20 mouse cellular contexts compared by ENCODE assay signal in the genomic region with DNA sequence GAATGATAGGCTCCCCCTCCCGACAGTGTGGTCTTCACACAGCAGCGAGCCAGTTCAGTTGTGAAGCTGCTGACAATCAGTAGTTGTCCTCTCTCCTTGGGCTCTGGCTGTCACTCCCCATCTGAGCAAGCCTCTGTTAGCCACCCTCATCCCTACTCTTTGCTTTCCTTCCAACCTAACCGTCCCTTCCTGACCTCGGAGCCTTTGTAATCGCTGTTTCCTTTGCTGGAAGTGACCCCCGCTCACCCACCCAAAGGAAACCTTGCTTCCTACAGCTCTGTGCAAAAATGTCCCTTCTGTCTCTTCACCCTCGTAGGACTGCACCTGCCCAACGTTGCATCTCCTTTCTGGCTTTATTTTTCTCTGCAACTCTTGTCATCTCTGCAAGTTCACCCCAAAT. TPM values are rescaled to one million over a fixed set of nuclear protein-coding genes. Genes with fewer than 3 reads are reported as not detected.
A peak's percentile ranks its signal among the peaks of the same experiment; 100 is the strongest.
DNase-seq lines count a peak whose midpoint lies in the region; ATAC-seq lines count a peak whose summit lies in the region.
"Had no signal": no experiment of that assay in that cellular context is flagged by ENCODE, and none has a peak within 500 bp of the region (broad histone marks: within the 10 kb centered on the region; RNA-seq: fewer than 3 reads in every experiment).

No protein-coding gene starts in this region.

- H3K4me3 ChIP-seq in embryonic facial prominence, embryonic 15.5 days (replicated peaks) = no peak overlapping the region
- no peak overlapping the region for H3K4me3 ChIP-seq in embryonic facial prominence, embryonic 10.5 days
- H3K4me3 ChIP-seq in heart, embryonic 10.5 days = no peak overlapping the region
- H3K4me3 ChIP-seq in brown adipose tissue, adult 24 weeks (ENCODE audit: insufficient read depth, low read depth, low read length) = no peak overlapping the region
- H3K4me3 ChIP-seq in stomach, embryonic 16.5 days (replicated peaks; ENCODE audit: low read length) = no peak overlapping the region
- H3K4me3 ChIP-seq: forebrain, embryonic 12.5 days; hindbrain, embryonic 13.5 days had no signal

- 72% methylated on average over 8 of the region's 8 CpGs for WGBS in embryonic facial prominence, embryonic 15.5 days
- WGBS in embryonic facial prominence, embryonic 10.5 days = 71% methylated on average over 8 of the region's 8 CpGs
- WGBS in heart, embryonic 10.5 days = 54% methylated on average over 8 of the region's 8 CpGs
- WGBS in stomach, embryonic 16.5 days = 75% methylated on average over 8 of the region's 8 CpGs

- no peak overlapping the region for H3K4me2 ChIP-seq in embryonic facial prominence, embryonic 15.5 days (replicated peaks)
- H3K4me2 ChIP-seq in stomach, embryonic 16.5 days (ENCODE audit: low read depth, low read length) = no peak overlapping the region
- H3K4me2 ChIP-seq: forebrain, embryonic 12.5 days; hindbrain, embryonic 13.5 days had no signal

- H3K9me3 ChIP-seq in embryonic facial prominence, embryonic 15.5 days (replicated peaks) = no peaks in the 10 kb centered on the region
- H3K9me3 ChIP-seq in embryonic facial prominence, embryonic 10.5 days = no peaks in the 10 kb centered on the region
- H3K9me3 ChIP-seq in heart, embryonic 10.5 days = no peaks in the 10 kb centered on the region
- no peaks in the 10 kb centered on the region for H3K9me3 ChIP-seq in stomach, embryonic 16.5 days (replicated peaks; ENCODE audit: control insufficient read depth, low read length)
- H3K9me3 ChIP-seq: forebrain, embryonic 12.5 days; hindbrain, embryonic 13.5 days had no signal

- H3K27me3 ChIP-seq in embryonic facial prominence, embryonic 15.5 days = no peaks in the 10 kb centered on the region
- 0 out of 2 replicates have a peak, but pooled peaks cover 4% of the 10 kb centered on the region for H3K27me3 ChIP-seq in embryonic facial prominence, embryonic 10.5 days (replicated peaks; ENCODE audit: low read depth, poor library complexity, severe bottlenecking)
- no peaks in the 10 kb centered on the region for H3K27me3 ChIP-seq in heart, embryonic 10.5 days (ENCODE audit: insufficient read depth, poor library complexity, severe bottlenecking)
- no peaks in the 10 kb centered on the region for H3K27me3 ChIP-seq in stomach, embryonic 16.5 days (ENCODE audit: control insufficient read depth, insufficient read depth, low read length)

- no peak for DNase-seq in embryonic facial prominence, embryonic 10.5 days (ENCODE audit: low spot score)
- DNase-seq in heart, embryonic 10.5 days (ENCODE audit: low spot score) = no peak
- no peak for DNase-seq in heart, adult 9 months (ENCODE audit: low spot score in 2 of 2)
- DNase-seq: adrenal gland, postnatal 25 days; cerebellum, adult 2 months; cerebellum, postnatal 10 days; gastrocnemius, postnatal 25 days; heart, postnatal 10 days; heart, postnatal 4 days had no signal

- H3K36me3 ChIP-seq in embryonic facial prominence, embryonic 15.5 days = no peaks in the 10 kb centered on the region
- H3K36me3 ChIP-seq in embryonic facial prominence, embryonic 10.5 days (replicated peaks) = no peaks in the 10 kb centered on the region
- no peaks in the 10 kb centered on the region for H3K36me3 ChIP-seq in heart, embryonic 10.5 days
- no peaks in the 10 kb centered on the region for H3K36me3 ChIP-seq in stomach, embryonic 16.5 days (ENCODE audit: control insufficient read depth, insufficient read depth, low read length)
- H3K36me3 ChIP-seq: forebrain, embryonic 12.5 days; hindbrain, embryonic 13.5 days had no signal

- ATAC-seq in embryonic facial prominence, embryonic 15.5 days (ENCODE audit: insufficient number of reproducible peaks, low FRiP score, low TSS enrichment, low read depth) = no peak
- no peak for ATAC-seq in stomach, embryonic 16.5 days (ENCODE audit: insufficient read depth, low FRiP score)
- no peak for ATAC-seq in inflammation-experienced regulatory T-cells, adult 6 months
- ATAC-seq: forebrain, embryonic 16.5 days; intestine, embryonic 16.5 days had no signal

- H3K4me1 ChIP-seq in embryonic facial prominence, embryonic 15.5 days = peaks cover 44% of the 10 kb centered on the region
- H3K4me1 ChIP-seq in embryonic facial prominence, embryonic 10.5 days = peaks cover 68% of the 10 kb centered on the region
- H3K4me1 ChIP-seq in heart, embryonic 10.5 days = peaks cover 91% of the 10 kb centered on the region
- H3K4me1 ChIP-seq in brown adipose tissue, adult 24 weeks (ENCODE audit: control insufficient read depth, insufficient read depth, insufficient read length, low read length) = peaks cover 31% of the 10 kb centered on the region
- H3K4me1 ChIP-seq in stomach, embryonic 16.5 days (ENCODE audit: control insufficient read depth, insufficient read depth, low read length) = peaks cover 37% of the 10 kb centered on the region

- H3K9ac ChIP-seq in embryonic facial prominence, embryonic 15.5 days = no peak overlapping the region
- no peak overlapping the region for H3K9ac ChIP-seq in stomach, embryonic 16.5 days (ENCODE audit: low read length)
- H3K9ac ChIP-seq: forebrain, embryonic 12.5 days; hindbrain, embryonic 13.5 days had no signal

- H3K27ac ChIP-seq in embryonic facial prominence, embryonic 15.5 days (replicated peaks) = 0 out of 2 replicates have a peak overlapping the region, but pooled peaks have one; percentile 34
- no peak overlapping the region for H3K27ac ChIP-seq in embryonic facial prominence, embryonic 10.5 days (replicated peaks)
- H3K27ac ChIP-seq in heart, embryonic 10.5 days = peak overlapping the region; percentile 92; the same call in 1 of the 2 replicates
- H3K27ac ChIP-seq in brown adipose tissue, adult 24 weeks (replicated peaks; ENCODE audit: low read depth, low read length) = peak overlapping the region; percentile 28; the same call in 1 of the 2 replicates
- H3K27ac ChIP-seq in stomach, embryonic 16.5 days (ENCODE audit: low read length) = 0 out of 2 replicates have a peak overlapping the region, but pooled peaks have one; percentile 98
- H3K27ac ChIP-seq: forebrain, embryonic 12.5 days; hindbrain, embryonic 13.5 days had no signal

RNA-seq across cellular contexts. Expression of gene Sema4c, which starts 24.1 kb away (rescaled TPM):
- polyA plus RNA-seq in embryonic facial prominence, embryonic 15.5 days (2015; fragmentation: Nextera tagmentation; extraction: Ambion mirVana) = 18.6 and 19.6 TPM in 2 replicates
- 24.9 and 25.9 TPM in 2 replicates for polyA plus RNA-seq in embryonic facial prominence, embryonic 10.5 days (2016; fragmentation: Nextera tagmentation; extraction: Ambion mirVana)
- 12.2 and 15.2 TPM in 2 replicates for polyA plus RNA-seq in heart, embryonic 10.5 days (2016; fragmentation: Nextera tagmentation; extraction: Ambion mirVana)
- polyA plus RNA-seq in brown adipose tissue, adult 24 weeks (2012; ENCODE audit: insufficient read depth, insufficient read length, missing spikeins) = 4.1 and 6.7 TPM in 2 replicates
- 10.0 and 10.6 TPM in 2 replicates for polyA plus RNA-seq in stomach, embryonic 16.5 days (2015; fragmentation: Nextera tagmentation; extraction: Ambion mirVana)
- under 1 TPM in 1 of 3 experiments, not detected in 2; 0.33 TPM for polyA plus RNA-seq in inflammation-experienced regulatory T-cells, adult 6 months (2017; shearing (Covaris generic))

RNA-seq across cellular contexts. Expression of gene Ankrd39, which starts 35.0 kb away (rescaled TPM):
- polyA plus RNA-seq in embryonic facial prominence, embryonic 15.5 days (2015; fragmentation: Nextera tagmentation; extraction: Ambion mirVana) = 25.7 and 29.5 TPM in 2 replicates
- polyA plus RNA-seq in embryonic facial prominence, embryonic 10.5 days (2016; fragmentation: Nextera tagmentation; extraction: Ambion mirVana) = 18.9 and 20.3 TPM in 2 replicates
- 23.9 and 24.5 TPM in 2 replicates for polyA plus RNA-seq in heart, embryonic 10.5 days (2016; fragmentation: Nextera tagmentation; extraction: Ambion mirVana)
- polyA plus RNA-seq in brown adipose tissue, adult 24 weeks (2012; ENCODE audit: insufficient read depth, insufficient read length, missing spikeins) = 5.0 and 8.4 TPM in 2 replicates
- 26.7 and 30.5 TPM in 2 replicates for polyA plus RNA-seq in stomach, embryonic 16.5 days (2015; fragmentation: Nextera tagmentation; extraction: Ambion mirVana)
- polyA plus RNA-seq in inflammation-experienced regulatory T-cells, adult 6 months (2017; shearing (Covaris generic)) = 10 to 100 TPM; 17.5 to 24.1 (median 23.2) TPM

RNA-seq across cellular contexts. Expression of gene Gm42417, which starts 43.0 kb away (rescaled TPM):
- 0.25 and 0.40 TPM in 2 replicates for polyA plus RNA-seq in embryonic facial prominence, embryonic 15.5 days (2015; fragmentation: Nextera tagmentation; extraction: Ambion mirVana)
- polyA plus RNA-seq in embryonic facial prominence, embryonic 10.5 days (2016; fragmentation: Nextera tagmentation; extraction: Ambion mirVana) = 0.54 TPM in 1 of 2 replicates, not detected in the other
- 0.20 and 1.0 TPM in 2 replicates for polyA plus RNA-seq in heart, embryonic 10.5 days (2016; fragmentation: Nextera tagmentation; extraction: Ambion mirVana)
- 4.1 and 7.8 TPM in 2 replicates for polyA plus RNA-seq in brown adipose tissue, adult 24 weeks (2012; ENCODE audit: insufficient read depth, insufficient read length, missing spikeins)
- polyA plus RNA-seq in stomach, embryonic 16.5 days (2015; fragmentation: Nextera tagmentation; extraction: Ambion mirVana) = 1.9 TPM in 1 of 2 replicates, not detected in the other
- 1 to 10 TPM in 1 of 3 experiments, not detected in 2; 2.4 TPM for polyA plus RNA-seq in inflammation-experienced regulatory T-cells, adult 6 months (2017; shearing (Covaris generic))
- polyA plus RNA-seq: embryonic facial prominence, embryonic 11.5 days; frontal cortex, adult 2 months; heart, embryonic 14.5 days; hindbrain, embryonic 13.5 days had no signal

RNA-seq across cellular contexts. Expression of gene Ankrd23, which starts 45.5 kb away (rescaled TPM):
- polyA plus RNA-seq in embryonic facial prominence, embryonic 15.5 days (2015; fragmentation: Nextera tagmentation; extraction: Ambion mirVana) = 17.6 and 21.6 TPM in 2 replicates
- polyA plus RNA-seq in embryonic facial prominence, embryonic 10.5 days (2016; fragmentation: Nextera tagmentation; extraction: Ambion mirVana) = 15.5 and 16.6 TPM in 2 replicates
- polyA plus RNA-seq in heart, embryonic 10.5 days (2016; fragmentation: Nextera tagmentation; extraction: Ambion mirVana) = 16.7 and 19.0 TPM in 2 replicates
- 17.9 and 25.2 TPM in 2 replicates for polyA plus RNA-seq in brown adipose tissue, adult 24 weeks (2012; ENCODE audit: insufficient read depth, insufficient read length, missing spikeins)
- polyA plus RNA-seq in stomach, embryonic 16.5 days (2015; fragmentation: Nextera tagmentation; extraction: Ambion mirVana) = 18.0 and 21.7 TPM in 2 replicates
- polyA plus RNA-seq in inflammation-experienced regulatory T-cells, adult 6 months (2017; shearing (Covaris generic)) = 10 to 100 TPM; 35.1 to 58.4 (median 36.4) TPM
